Mouse (Mus musculus) Patski (cell line): ENCODE results near the gene Ccl6. TPM values are rescaled to one million over a fixed set of nuclear protein-coding genes. Genes with fewer than 3 reads are reported as not detected.

ENCODE experiments used
- ATAC-seq: fragments of 100-300 bp; one replicate; pipeline ENCODE4 v1.8.0; 2021
- CTCF ChIA-PET: fragments of 350-600 bp; sonication (Branson Sonifier 250); formaldehyde crosslinking; loops from one replicate; lab custom pipeline; 2022; ENCODE audit warnings: inconsistent platforms; lab: Charles Lee
- POLR2A ChIA-PET: fragments of 350-600 bp; sonication (Branson Sonifier 250); formaldehyde crosslinking; loops from one replicate; lab custom pipeline; 2022; ENCODE audit warnings: antibody characterized with exemption, inconsistent platforms; lab: Charles Lee
- DNase-seq: peaks from one replicate; pipeline ENCODE4 v3.0.0-alpha.2; 2011; ENCODE audit warnings: low read depth, low spot score
- H3K27me3 ChIP-seq: fragments of 371-371 bp; one replicate; pipeline ENCODE4 v1.5.1; 2021
- CTCF ChIP-seq: fragments of 100-300 bp; IDR thresholded peaks from one replicate; pipeline ENCODE4 v1.5.1; 2021
- in situ Hi-C: fragments of 300-500 bp; cut with MboI; formaldehyde crosslinking; loops from 3 replicates; pipeline ENCODE4 v1.11.1; 2018; ENCODE audit warnings: low pct_unique_long_range_greater_than_20kb, mixed read lengths
- polyA plus RNA-seq: library from polyadenylated mRNA; unstranded; gene quantifications from one replicate; pipeline ENCODE4 v1.2.3, GENCODE M21; 2021

Gene Ccl6
- polyA plus RNA-seq, 1 experiment from 2014 or later = not detected

- ATAC-seq (no peak), DNase-seq (no peak)
- TF ChIP-seq CTCF = no peak
- in situ Hi-C loops = no loop called here
- ChIA-PET POLR2A (no interaction called here), CTCF (interaction anchor here (1.1 kb wide), 1 partner anchor 15 kb away, joined by 3 read pairs; no protein-coding TSS in a partner anchor)
- no peaks in the 10 kb centered on the region for H3K27me3 ChIP-seq
These were observed 5.4 kb upstream of the Ccl6 start for GRCm38 (mm10) chr11:83598207-83598837.

- TF ChIP-seq CTCF = no peak
- no peak for ATAC-seq
- CTCF ChIA-PET = interaction anchor here (1.1 kb wide), 1 partner anchor 14 kb away, joined by 3 read pairs; no protein-coding TSS in a partner anchor
- in situ Hi-C loops = no loop called here
- no peaks in the 10 kb centered on the region for H3K27me3 ChIP-seq
- POLR2A ChIA-PET = no interaction called here
- DNase-seq = no peak
These were observed 4.9 kb upstream of the Ccl6 start for GRCm38 (mm10) chr11:83597796-83598195.

GRCm38 (mm10) chr11:83595669-83596455, 3.0 kb upstream of the Ccl6 start:
- TF ChIP-seq CTCF = no peak
- no peak for ATAC-seq
- CTCF ChIA-PET = interaction anchor here (0.8 to 1.7 kb wide), 4 partner anchors 8 to 36 kb away, joined by 3 to 5 read pairs (median 4); no protein-coding TSS in a partner anchor
- POLR2A ChIA-PET = no interaction called here
- no peaks in the 10 kb centered on the region for H3K27me3 ChIP-seq
- in situ Hi-C loops = no loop called here
- DNase-seq = no peak

- CTCF ChIA-PET = interaction anchor here (1.4 kb wide), 2 partner anchors 10 to 40 kb away, joined by 3 read pairs; no protein-coding TSS in a partner anchor
- POLR2A ChIA-PET = no interaction called here
- no peak for TF ChIP-seq CTCF
- DNase-seq (no peak), ATAC-seq (no peak)
- in situ Hi-C loops = no loop called here
- no peaks in the 10 kb centered on the region for H3K27me3 ChIP-seq
These were observed 566 bp upstream of the Ccl6 start for GRCm38 (mm10) chr11:83593453-83593852.

GRCm38 (mm10) chr11:83584232-83584631, 8.7 kb downstream of the Ccl6 start:
- in situ Hi-C loops = no loop called here
- H3K27me3 ChIP-seq = no peaks in the 10 kb centered on the region
- no peak for ATAC-seq
- ChIA-PET POLR2A (no interaction called here), CTCF (interaction anchor here (1.4 kb wide), 2 partner anchors 11 to 14 kb away, joined by 3 to 5 read pairs; no protein-coding TSS in a partner anchor)
- DNase-seq = no peak
- TF ChIP-seq CTCF = no peak

- DNase-seq (no peak), ATAC-seq (no peak)
- in situ Hi-C loops = no loop called here
- TF ChIP-seq CTCF = no peak
- ChIA-PET POLR2A (no interaction called here), CTCF (interaction anchor here (1.4 kb wide), 3 partner anchors 10 to 15 kb away, joined by 3 to 5 read pairs (median 3); partner anchors contain the start of gene Ccl6)
- no peaks in the 10 kb centered on the region for H3K27me3 ChIP-seq
These were observed 9.5 kb downstream of the Ccl6 start for GRCm38 (mm10) chr11:83583450-83583754.

- CTCF ChIA-PET = interaction anchor here (1.4 kb wide), 3 partner anchors 10 to 15 kb away, joined by 3 to 5 read pairs (median 3); partner anchors contain the start of gene Ccl6
- TF ChIP-seq CTCF = no peak
- no peak for DNase-seq
- in situ Hi-C loops = no loop called here
- POLR2A ChIA-PET = interaction anchor here (1.2 kb wide), 1 partner anchor 14 kb away, joined by 3 read pairs; no protein-coding TSS in a partner anchor
- no peaks in the 10 kb centered on the region for H3K27me3 ChIP-seq
- ATAC-seq = no peak
These were observed 10.0 kb downstream of the Ccl6 start for GRCm38 (mm10) chr11:83582626-83583449.

GRCm38 (mm10) chr11:83581626-83582610, 11.0 kb downstream of the Ccl6 start:
- DNase-seq = no peak
- no peak for TF ChIP-seq CTCF
- in situ Hi-C loops = no loop called here
- CTCF ChIA-PET = interaction anchor here (0.8 kb wide), 1 partner anchor 50 kb away, joined by 3 read pairs; no protein-coding TSS in a partner anchor
- no peak for ATAC-seq
- no peaks in the 10 kb centered on the region for H3K27me3 ChIP-seq
- POLR2A ChIA-PET = interaction anchor here (0.6 to 1.2 kb wide), 2 partner anchors 13 to 53 kb away, joined by 3 to 5 read pairs; no protein-coding TSS in a partner anchor

GRCm38 (mm10) chr11:83580699-83581232, 12.1 kb downstream of the Ccl6 start:
- in situ Hi-C loops = no loop called here
- DNase-seq = peak; percentile 74

More at GRCm38 (mm10) chr11:83580699-83581232, 12.1 kb downstream of the Ccl6 start:
- CTCF ChIA-PET = interaction anchor here (0.8 kb wide), 1 partner anchor 51 kb away, joined by 3 read pairs; no protein-coding TSS in a partner anchor
- TF ChIP-seq CTCF = no peak
- POLR2A ChIA-PET = no interaction called here
- no peaks in the 10 kb centered on the region for H3K27me3 ChIP-seq
- peak; percentile 84 for ATAC-seq
